Mouse (Mus musculus): ENCODE results near the gene Cplx3. TPM values are rescaled to one million over a fixed set of nuclear protein-coding genes. Genes with fewer than 3 reads are reported as not detected.

Gene Cplx3
- polyA plus RNA-seq, 1 experiment from 2014 or later, result not detected

GRCm38 (mm10) chr9:57610359-57610826 lies 4.3 kb upstream of the Cplx3 start:
- Histone ChIP-seq H3K4me3 (ENCODE audit: low read depth, low read length) (no peak overlapping the region), H3K27ac (ENCODE audit: low read depth, low read length) (no peak overlapping the region), H3K4me2 (replicated peaks; ENCODE audit: low read depth) (no peak overlapping the region), H3K27me3 (replicated peaks; ENCODE audit: control insufficient read depth, insufficient read depth, low read length) (peaks cover 15% of the 10 kb centered on the region), H3K9ac (ENCODE audit: low read depth, low read length) (no peak overlapping the region), H3K4me1 (replicated peaks; ENCODE audit: control insufficient read depth, insufficient read depth, low read length) (no peaks in the 10 kb centered on the region), H3K9me3 (ENCODE audit: control insufficient read depth) (no peaks in the 10 kb centered on the region), H3K36me3 (ENCODE audit: control insufficient read depth, insufficient read depth) (no peaks in the 10 kb centered on the region)
- ATAC-seq, result no peak
- no peak for TF ChIP-seq CTCF (IDR thresholded peaks at IDR 0.05; ENCODE audit: low read depth)
- WGBS, result 52% methylated on average over 3 of the region's 3 CpGs

GRCm38 (mm10) chr9:57609803-57610202 lies 3.7 kb upstream of the Cplx3 start:
- WGBS, result 53% methylated on average over 3 of the region's 3 CpGs
- H3K4me2 ChIP-seq (replicated peaks; ENCODE audit: low read depth), result no peak overlapping the region
- peaks cover 17% of the 10 kb centered on the region for H3K27me3 ChIP-seq (replicated peaks; ENCODE audit: control insufficient read depth, insufficient read depth, low read length)
- no peak overlapping the region for H3K4me3 ChIP-seq (ENCODE audit: low read depth, low read length)
- H3K27ac ChIP-seq (ENCODE audit: low read depth, low read length), result no peak overlapping the region
- H3K9ac ChIP-seq (ENCODE audit: low read depth, low read length), result no peak overlapping the region
- no peak for ATAC-seq
- H3K4me1 ChIP-seq (replicated peaks; ENCODE audit: control insufficient read depth, insufficient read depth, low read length), result no peaks in the 10 kb centered on the region
- no peaks in the 10 kb centered on the region for H3K9me3 ChIP-seq (ENCODE audit: control insufficient read depth)
- no peaks in the 10 kb centered on the region for H3K36me3 ChIP-seq (ENCODE audit: control insufficient read depth, insufficient read depth)
- no peak for TF ChIP-seq CTCF (IDR thresholded peaks at IDR 0.05; ENCODE audit: low read depth)

- Histone ChIP-seq H3K27ac (ENCODE audit: low read depth, low read length) (no peak overlapping the region), H3K36me3 (ENCODE audit: control insufficient read depth, insufficient read depth) (no peaks in the 10 kb centered on the region), H3K9ac (ENCODE audit: low read depth, low read length) (no peak overlapping the region), H3K4me3 (ENCODE audit: low read depth, low read length) (no peak overlapping the region), H3K9me3 (ENCODE audit: control insufficient read depth) (no peaks in the 10 kb centered on the region), H3K4me1 (replicated peaks; ENCODE audit: control insufficient read depth, insufficient read depth, low read length) (peaks cover 10% of the 10 kb centered on the region), H3K27me3 (replicated peaks; ENCODE audit: control insufficient read depth, insufficient read depth, low read length) (peaks cover 21% of the 10 kb centered on the region), H3K4me2 (replicated peaks; ENCODE audit: low read depth) (no peak overlapping the region)
- 26% methylated on average over 9 of the region's 9 CpGs for WGBS
- no peak for ATAC-seq
- TF ChIP-seq CTCF (IDR thresholded peaks at IDR 0.05; ENCODE audit: low read depth), result no peak
Measured at GRCm38 (mm10) chr9:57605503-57605902, 578 bp downstream of the Cplx3 start.

- Histone ChIP-seq H3K4me3 (ENCODE audit: low read depth, low read length) (no peak overlapping the region), H3K27ac (ENCODE audit: low read depth, low read length) (no peak overlapping the region), H3K9me3 (ENCODE audit: control insufficient read depth) (no peaks in the 10 kb centered on the region), H3K9ac (ENCODE audit: low read depth, low read length) (no peak overlapping the region), H3K4me2 (replicated peaks; ENCODE audit: low read depth) (no peak overlapping the region), H3K4me1 (replicated peaks; ENCODE audit: control insufficient read depth, insufficient read depth, low read length) (peaks cover 11% of the 10 kb centered on the region), H3K36me3 (ENCODE audit: control insufficient read depth, insufficient read depth) (no peaks in the 10 kb centered on the region), H3K27me3 (replicated peaks; ENCODE audit: control insufficient read depth, insufficient read depth, low read length) (peaks cover 21% of the 10 kb centered on the region)
- 80% methylated on average over 4 of the region's 4 CpGs for WGBS
- TF ChIP-seq CTCF (IDR thresholded peaks at IDR 0.05; ENCODE audit: low read depth), result no peak
- ATAC-seq, result no peak
Measured at GRCm38 (mm10) chr9:57604875-57605274, 1.2 kb downstream of the Cplx3 start.

GRCm38 (mm10) chr9:57602098-57602497 lies 4.0 kb downstream of the Cplx3 start:
- Histone ChIP-seq H3K36me3 (ENCODE audit: control insufficient read depth, insufficient read depth) (no peaks in the 10 kb centered on the region; the same call in 1 of the 2 replicates), H3K9ac (ENCODE audit: low read depth, low read length) (no peak overlapping the region), H3K27ac (ENCODE audit: low read depth, low read length) (no peak overlapping the region), H3K27me3 (replicated peaks; ENCODE audit: control insufficient read depth, insufficient read depth, low read length) (peaks cover 21% of the 10 kb centered on the region), H3K4me1 (replicated peaks; ENCODE audit: control insufficient read depth, insufficient read depth, low read length) (peaks cover 11% of the 10 kb centered on the region), H3K4me2 (replicated peaks; ENCODE audit: low read depth) (no peak overlapping the region), H3K4me3 (ENCODE audit: low read depth, low read length) (no peak overlapping the region), H3K9me3 (ENCODE audit: control insufficient read depth) (no peaks in the 10 kb centered on the region)
- TF ChIP-seq CTCF (IDR thresholded peaks at IDR 0.05; ENCODE audit: low read depth), result no peak
- WGBS, result 60% methylated on average over 8 of the region's 8 CpGs
- no peak for ATAC-seq

GRCm38 (mm10) chr9:57601353-57601706 lies 4.8 kb downstream of the Cplx3 start:
- H3K9me3 ChIP-seq (ENCODE audit: control insufficient read depth), result no peaks in the 10 kb centered on the region
- no peak overlapping the region for H3K4me2 ChIP-seq (replicated peaks; ENCODE audit: low read depth)
- no peak for TF ChIP-seq CTCF (IDR thresholded peaks at IDR 0.05; ENCODE audit: low read depth)
- no peak overlapping the region for H3K9ac ChIP-seq (ENCODE audit: low read depth, low read length)
- peaks cover under 1% of the 10 kb centered on the region for H3K36me3 ChIP-seq (ENCODE audit: control insufficient read depth, insufficient read depth)
- H3K27ac ChIP-seq (ENCODE audit: low read depth, low read length), result no peak overlapping the region; the same call in 1 of the 2 replicates
- peaks cover 14% of the 10 kb centered on the region for H3K27me3 ChIP-seq (replicated peaks; ENCODE audit: control insufficient read depth, insufficient read depth, low read length)
- peaks cover 11% of the 10 kb centered on the region for H3K4me1 ChIP-seq (replicated peaks; ENCODE audit: control insufficient read depth, insufficient read depth, low read length)
- H3K4me3 ChIP-seq (ENCODE audit: low read depth, low read length), result no peak overlapping the region
- WGBS, result 2% methylated on average over 2 of the region's 2 CpGs
- ATAC-seq, result no peak
